Mouse (Mus musculus): ENCODE measurements around the gene Tmprss9. TPM values are rescaled to one million over a fixed set of nuclear protein-coding genes. Genes with fewer than 3 reads are reported as not detected.
"Not testable (repeated sequence)": the region's sequence is repeated elsewhere in the genome, so short reads cannot be mapped to it uniquely, and the experiment has no call there.

The Tmprss9 gene
- total and polyA plus RNA-seq, 3 experiments: 0.15 to 0.25 TPM; not detected in 1

- no peak for DNase-seq (ENCODE audit: low read depth, low spot score)
- H3K79me2 ChIP-seq (ENCODE audit: control insufficient read depth, insufficient read depth, low read length, poor library complexity): peaks cover 23% of the 10 kb centered on the region
- peak overlapping the region; percentile 95 for H3K9ac ChIP-seq (ENCODE audit: control insufficient read depth, low read depth, low read length, poor library complexity, severe bottlenecking)
- H3K4me3 ChIP-seq (ENCODE audit: control insufficient read depth in 1 of 2, insufficient read depth in 1 of 2, low read depth in 2 of 2, low read length in 2 of 2): peak overlapping the region; percentile 97 to 98
- H3K27me3 ChIP-seq (ENCODE audit: control insufficient read depth in 1 of 2, insufficient read depth in 2 of 2, low read length in 2 of 2): no peaks in the 10 kb centered on the region
- TF ChIP-seq JUND (IDR thresholded peaks at IDR 0.05; ENCODE audit: low read depth, low read length): no peak
- TF ChIP-seq MEF2A (IDR thresholded peaks at IDR 0.05; ENCODE audit: extremely low read depth, insufficient replicate concordance, low read depth, low read length, poor library complexity, severe bottlenecking): no peak
- no peak for TF ChIP-seq ELF1 (IDR thresholded peaks at IDR 0.05; ENCODE audit: low read depth, low read length)
- TF ChIP-seq MAFK (IDR thresholded peaks at IDR 0.05; ENCODE audit: borderline replicate concordance, low read depth, low read length): no peak
- no peak for TF ChIP-seq TBP (IDR thresholded peaks at IDR 0.05; ENCODE audit: low read depth, low read length)
- TF ChIP-seq E2F4 (IDR thresholded peaks at IDR 0.05; ENCODE audit: borderline replicate concordance, low read depth, low read length): no peak
- TF ChIP-seq KAT2A (conservative IDR thresholded peaks at IDR 0.05; ENCODE audit: low read depth, low read length): no peak
- TF ChIP-seq ZNF384 (IDR thresholded peaks at IDR 0.05; ENCODE audit: low read depth, low read length): no peak
- no peak for TF ChIP-seq MYC (IDR thresholded peaks at IDR 0.05; ENCODE audit: low read depth, low read length)
- no peak for TF ChIP-seq ZKSCAN1 (IDR thresholded peaks at IDR 0.05; ENCODE audit: low read depth, low read length)
- no peak for TF ChIP-seq GATA1 (IDR thresholded peaks at IDR 0.05; ENCODE audit: low read depth, low read length)
- TF ChIP-seq HCFC1 (IDR thresholded peaks at IDR 0.05; ENCODE audit: low read depth, low read length): no peak
- H3K9me3 ChIP-seq (replicated peaks; ENCODE audit: insufficient read depth, low read length): no peaks in the 10 kb centered on the region
- peaks cover 4 to 24% of the 10 kb centered on the region in 2 experiments for H3K4me1 ChIP-seq (ENCODE audit: control insufficient read depth in 1 of 2, insufficient read depth in 2 of 2, low read length in 2 of 2)
- H3K36me3 ChIP-seq (ENCODE audit: control insufficient read depth in 1 of 2, insufficient read depth in 2 of 2, low read length in 2 of 2): peaks cover 0 to 19% of the 10 kb centered on the region in 2 experiments; a peak in 2 of 4 replicates
- no peak overlapping the region for H3K27ac ChIP-seq (ENCODE audit: control insufficient read depth, low read depth, low read length)
Observed at GRCm38 (mm10) chr10:80827870-80828420, 43.7 kb upstream of the Tmprss9 start.

GRCm38 (mm10) chr10:80828587-80828986 is 43.1 kb upstream of the Tmprss9 start:
- not testable (repeated sequence) for H3K4me3 ChIP-seq (ENCODE audit: control insufficient read depth in 1 of 2, insufficient read depth in 1 of 2, low read depth in 2 of 2, low read length in 2 of 2); DNase-seq (ENCODE audit: low read depth, low spot score); H3K27ac ChIP-seq (ENCODE audit: control insufficient read depth, low read depth, low read length); H3K9me3 ChIP-seq (replicated peaks; ENCODE audit: insufficient read depth, low read length); H3K27me3 ChIP-seq (ENCODE audit: control insufficient read depth in 1 of 2, insufficient read depth in 2 of 2, low read length in 2 of 2); H3K9ac ChIP-seq (ENCODE audit: control insufficient read depth, low read depth, low read length, poor library complexity, severe bottlenecking)
- peaks cover 4 to 24% of the 10 kb centered on the region in 2 experiments for H3K4me1 ChIP-seq (ENCODE audit: control insufficient read depth in 1 of 2, insufficient read depth in 2 of 2, low read length in 2 of 2)
- H3K36me3 ChIP-seq (ENCODE audit: control insufficient read depth in 1 of 2, insufficient read depth in 2 of 2, low read length in 2 of 2): peaks cover 0 to 17% of the 10 kb centered on the region in 2 experiments; a peak in 2 of 4 replicates
- H3K79me2 ChIP-seq (ENCODE audit: control insufficient read depth, insufficient read depth, low read length, poor library complexity): peaks cover 23% of the 10 kb centered on the region
